29 mouse cellular contexts compared by ENCODE assay signal in genomic region chr9:87193721-87194120, GRCm38 (mm10). TPM values are rescaled to one million over a fixed set of nuclear protein-coding genes. Genes with fewer than 3 reads are reported as not detected.
A peak's percentile ranks its signal among the peaks of the same experiment; 100 is the strongest.
DNase-seq lines count a peak whose midpoint lies in the region; ATAC-seq lines count a peak whose summit lies in the region.
"Had no signal": no experiment of that assay in that cellular context is flagged by ENCODE, and none has a peak within 500 bp of the region (broad histone marks: within the 10 kb centered on the region; RNA-seq: fewer than 3 reads in every experiment).

No protein-coding gene starts in this region.

- DNase-seq in embryo, embryonic 11 days, result peak; percentile 35
- no peak for DNase-seq in embryo, embryonic 10 days (ENCODE audit: low spot score)
- peak; percentile 17 for DNase-seq in midbrain, embryonic 11.5 days (ENCODE audit: low spot score, missing footprints)
- DNase-seq in midbrain, embryonic 14.5 days, result no peak
- peak; percentile 8 for DNase-seq in hindlimb bud, embryonic 11.5 days (ENCODE audit: extremely low spot score, low read depth, low spot score)
- no peak for DNase-seq in forebrain, embryonic 14.5 days (ENCODE audit: low spot score)
- DNase-seq: adrenal gland, adult 8-10 months; adrenal gland, postnatal 25 days; cerebellum, adult 11-12 months; cerebellum, adult 8-10 months; cerebellum, postnatal 10 days; cerebellum, postnatal 36 days; gastrocnemius, adult 2 months; gastrocnemius, postnatal 14 days; heart, adult 18-20 months; heart, postnatal 10 days; heart, postnatal 36 days; kidney, adult 2 months had no signal

- no peak overlapping the region for H3K4me3 ChIP-seq in midbrain, embryonic 11.5 days (ENCODE audit: low read depth, low read length)
- no peak overlapping the region for H3K4me3 ChIP-seq in midbrain, embryonic 14.5 days (replicated peaks; ENCODE audit: low read depth, low read length)
- H3K4me3 ChIP-seq in forebrain, embryonic 14.5 days (ENCODE audit: low read depth, low read length), result no peak overlapping the region
- H3K4me3 ChIP-seq: embryonic facial prominence, embryonic 13.5 days; erythroblast, embryonic 14.5 days; forebrain, embryonic 12.5 days; gastrocnemius, adult 2 months; heart, embryonic 12.5 days; heart, embryonic 15.5 days had no signal

- WGBS in midbrain, embryonic 11.5 days, result 93% methylated on average over 1 of the region's 1 CpGs
- 92% methylated on average over 1 of the region's 1 CpGs for WGBS in midbrain, embryonic 14.5 days
- WGBS in forebrain, embryonic 14.5 days, result 93% methylated on average over 1 of the region's 1 CpGs

- no peaks in the 10 kb centered on the region for H3K9me3 ChIP-seq in midbrain, embryonic 11.5 days (ENCODE audit: control insufficient read depth, low read length)
- H3K9me3 ChIP-seq in midbrain, embryonic 14.5 days (ENCODE audit: control insufficient read depth, low read length), result peaks cover 15% of the 10 kb centered on the region
- peaks cover 7% of the 10 kb centered on the region for H3K9me3 ChIP-seq in forebrain, embryonic 14.5 days (replicated peaks; ENCODE audit: control insufficient read depth, low read length)
- H3K9me3 ChIP-seq: heart, embryonic 15.5 days had no signal

- no peak overlapping the region for H3K27ac ChIP-seq in midbrain, embryonic 11.5 days (ENCODE audit: low read depth, low read length)
- no peak overlapping the region for H3K27ac ChIP-seq in midbrain, embryonic 14.5 days (replicated peaks; ENCODE audit: low read depth, low read length)
- H3K27ac ChIP-seq in forebrain, embryonic 14.5 days (ENCODE audit: low read depth, low read length), result no peak overlapping the region
- H3K27ac ChIP-seq: embryonic facial prominence, embryonic 13.5 days; forebrain, embryonic 12.5 days; gastrocnemius, adult 2 months; heart, embryonic 15.5 days; hindbrain, embryonic 14.5 days; hindbrain, postnatal 0 days had no signal

- peaks cover 26% of the 10 kb centered on the region for H3K36me3 ChIP-seq in midbrain, embryonic 11.5 days (ENCODE audit: control insufficient read depth, insufficient read depth, low read length)
- H3K36me3 ChIP-seq in midbrain, embryonic 14.5 days (ENCODE audit: control insufficient read depth, insufficient read depth, low read length), result peaks cover 67% of the 10 kb centered on the region
- H3K36me3 ChIP-seq in forebrain, embryonic 14.5 days (ENCODE audit: control insufficient read depth, insufficient read depth, low read length), result peaks cover 62% of the 10 kb centered on the region

- H3K4me1 ChIP-seq in midbrain, embryonic 11.5 days (ENCODE audit: control insufficient read depth, insufficient read depth, low read length), result no peaks in the 10 kb centered on the region
- no peaks in the 10 kb centered on the region for H3K4me1 ChIP-seq in midbrain, embryonic 14.5 days (ENCODE audit: control insufficient read depth, insufficient read depth, low read length)
- H3K4me1 ChIP-seq in forebrain, embryonic 14.5 days (ENCODE audit: control insufficient read depth, insufficient read depth, low read length), result no peaks in the 10 kb centered on the region
- H3K4me1 ChIP-seq: embryonic facial prominence, embryonic 13.5 days; forebrain, embryonic 12.5 days; heart, embryonic 12.5 days; heart, embryonic 15.5 days had no signal

- H3K4me2 ChIP-seq in midbrain, embryonic 11.5 days, result no peak overlapping the region
- no peak overlapping the region for H3K4me2 ChIP-seq in midbrain, embryonic 14.5 days (ENCODE audit: low read length)
- H3K4me2 ChIP-seq in forebrain, embryonic 14.5 days (ENCODE audit: low read length), result no peak overlapping the region
- H3K4me2 ChIP-seq: embryonic facial prominence, embryonic 13.5 days; forebrain, embryonic 12.5 days; heart, embryonic 12.5 days; heart, embryonic 15.5 days; hindbrain, embryonic 14.5 days had no signal

- no peak for ATAC-seq in midbrain, embryonic 11.5 days (ENCODE audit: low FRiP score)
- ATAC-seq in midbrain, embryonic 14.5 days (ENCODE audit: low FRiP score, low TSS enrichment), result no peak
- ATAC-seq in forebrain, embryonic 14.5 days, result no peak
- ATAC-seq: activated CD4-positive, CD25-positive, alpha-beta regulatory T cell, adult 4 months; CD4-positive, CD25-positive, alpha-beta regulatory T cell, adult 4 months; forebrain, embryonic 16.5 days; hindbrain, postnatal 0 days; intestine, postnatal 0 days had no signal

- H3K9ac ChIP-seq in midbrain, embryonic 11.5 days (ENCODE audit: low read length), result no peak overlapping the region
- H3K9ac ChIP-seq in midbrain, embryonic 14.5 days (replicated peaks; ENCODE audit: low read length), result no peak overlapping the region
- H3K9ac ChIP-seq in forebrain, embryonic 14.5 days (ENCODE audit: low read length), result no peak overlapping the region
- H3K9ac ChIP-seq: embryonic facial prominence, embryonic 13.5 days; forebrain, embryonic 12.5 days; heart, embryonic 12.5 days; heart, embryonic 15.5 days; hindbrain, embryonic 14.5 days had no signal

- no peaks in the 10 kb centered on the region for H3K27me3 ChIP-seq in midbrain, embryonic 11.5 days (ENCODE audit: control insufficient read depth, insufficient read depth, low read length)
- H3K27me3 ChIP-seq in midbrain, embryonic 14.5 days (ENCODE audit: control insufficient read depth, insufficient read depth, low read length), result no peaks in the 10 kb centered on the region
- no peaks in the 10 kb centered on the region for H3K27me3 ChIP-seq in forebrain, embryonic 14.5 days (replicated peaks; ENCODE audit: control insufficient read depth, insufficient read depth, low read length)
- H3K27me3 ChIP-seq: embryonic facial prominence, embryonic 13.5 days; forebrain, embryonic 12.5 days; heart, embryonic 12.5 days; heart, embryonic 15.5 days had no signal

RNA-seq across cellular contexts. Expression of gene Mrap2, which starts 49.6 kb away (rescaled TPM):
- not detected in 2 replicates for polyA plus RNA-seq in midbrain, embryonic 11.5 days (2014; fragmentation: Nextera tagmentation; extraction: Ambion mirVana)
- 0.89 and 1.6 TPM in 2 replicates for polyA plus RNA-seq in midbrain, embryonic 14.5 days (2014; fragmentation: Nextera tagmentation; extraction: Ambion mirVana)
- polyA plus RNA-seq in forebrain, embryonic 14.5 days (2014; fragmentation: Nextera tagmentation; extraction: Ambion mirVana), result 0.41 and 0.54 TPM in 2 replicates
- polyA plus RNA-seq: erythroblast, embryonic 14.5 days; heart, embryonic 12.5 days; heart, embryonic 15.5 days had no signal

Comparison
In these comparisons a context has a peak if more than half of its experiments do, and no peak if none do; other contexts are left out.
1. DNase-seq: peak in embryo, embryonic 11 days (single experiment), midbrain, embryonic 11.5 days (single experiment) and hindlimb bud, embryonic 11.5 days (single experiment); none in embryo, embryonic 10 days (single experiment), midbrain, embryonic 14.5 days (single experiment) and forebrain, embryonic 14.5 days (single experiment).